Mouse (Mus musculus) testis, postnatal 14 days (tissue): ENCODE results near the gene Tmem53.

Source experiments
- DNase-seq: peaks from one replicate; pipeline ENCODE4 v3.0.0; 2021; ENCODE audit warnings: low spot score

Gene Tmem53

DNA sequence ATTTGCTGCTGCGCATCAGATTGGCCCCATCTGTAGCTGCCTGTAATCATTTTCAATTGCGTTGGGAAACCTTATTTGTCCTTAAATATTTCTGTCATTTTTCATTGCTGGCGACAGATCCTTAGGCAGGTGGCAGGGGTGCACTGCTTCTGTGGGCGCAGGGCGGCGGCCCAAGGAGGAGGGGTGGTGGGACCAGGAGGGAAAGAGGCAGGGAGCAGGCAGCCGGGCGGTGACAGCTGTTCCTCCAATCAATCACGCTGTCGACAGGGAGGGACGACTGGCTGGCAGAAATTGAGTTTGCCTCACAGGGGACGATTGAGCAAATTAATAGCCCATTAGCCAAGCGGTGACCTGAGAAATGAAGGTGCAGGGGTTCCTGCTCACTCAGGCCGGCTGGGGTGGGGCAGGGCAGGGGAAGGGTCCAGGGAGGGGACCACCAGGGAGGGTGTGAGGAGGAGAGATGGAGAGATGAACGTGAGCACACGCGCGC is 66.0 kb downstream of the Tmem53 start:
- no peak for DNase-seq
